Mouse (Mus musculus): Measurements from ENCODE around the gene Suz12. TPM values are rescaled to one million over a fixed set of nuclear protein-coding genes. Genes with fewer than 3 reads are reported as not detected.
"Not testable (repeated sequence)": the region's sequence is repeated elsewhere in the genome, so short reads cannot be mapped to it uniquely, and the experiment has no call there.

Suz12 gene
- polyA plus RNA-seq, 1 experiment from 2014 or later: 22.6 TPM

GRCm38 (mm10) chr11:79994271-79994988 lies 1.5 kb downstream of the Suz12 start:
- no peak for ATAC-seq

GRCm38 (mm10) chr11:80016533-80016932 lies 23.6 kb downstream of the Suz12 start:
- not testable (repeated sequence) for H3K4me3 ChIP-seq (replicated peaks); H3K27ac ChIP-seq; ATAC-seq; H3K27me3 ChIP-seq (replicated peaks); H3K9me3 ChIP-seq; H3K4me1 ChIP-seq (replicated peaks); H3K9ac ChIP-seq; H3K4me2 ChIP-seq (replicated peaks)
- WGBS: 85% methylated on average over 5 of the region's 5 CpGs
- peaks cover 22% of the 10 kb centered on the region for H3K36me3 ChIP-seq

More at GRCm38 (mm10) chr11:79994271-79994988, 1.5 kb downstream of the Suz12 start:
- WGBS: 3% methylated on average over 7 of the region's 7 CpGs
- Histone ChIP-seq H3K9me3 (no peaks in the 10 kb centered on the region), H3K4me2 (replicated peaks) (peak overlapping the region; percentile 50), H3K4me1 (replicated peaks) (no peaks in the 10 kb centered on the region), H3K9ac (peak overlapping the region; percentile 95), H3K4me3 (replicated peaks) (peak overlapping the region; percentile 97), H3K27me3 (replicated peaks) (no peaks in the 10 kb centered on the region), H3K36me3 (no peaks in the 10 kb centered on the region), H3K27ac (no peak overlapping the region)

GRCm38 (mm10) chr11:80019792-80020191 lies 26.9 kb downstream of the Suz12 start:
- H3K4me2 ChIP-seq (replicated peaks): no peak overlapping the region
- H3K4me3 ChIP-seq (replicated peaks): no peak overlapping the region
- no peak overlapping the region for H3K27ac ChIP-seq
- 88% methylated on average over 1 of the region's 1 CpGs for WGBS
- no peaks in the 10 kb centered on the region for H3K4me1 ChIP-seq (replicated peaks)
- no peaks in the 10 kb centered on the region for H3K9me3 ChIP-seq
- no peaks in the 10 kb centered on the region for H3K27me3 ChIP-seq (replicated peaks)
- H3K9ac ChIP-seq: no peak overlapping the region
- no peak for ATAC-seq
- H3K36me3 ChIP-seq: peaks cover 12% of the 10 kb centered on the region

DNA sequence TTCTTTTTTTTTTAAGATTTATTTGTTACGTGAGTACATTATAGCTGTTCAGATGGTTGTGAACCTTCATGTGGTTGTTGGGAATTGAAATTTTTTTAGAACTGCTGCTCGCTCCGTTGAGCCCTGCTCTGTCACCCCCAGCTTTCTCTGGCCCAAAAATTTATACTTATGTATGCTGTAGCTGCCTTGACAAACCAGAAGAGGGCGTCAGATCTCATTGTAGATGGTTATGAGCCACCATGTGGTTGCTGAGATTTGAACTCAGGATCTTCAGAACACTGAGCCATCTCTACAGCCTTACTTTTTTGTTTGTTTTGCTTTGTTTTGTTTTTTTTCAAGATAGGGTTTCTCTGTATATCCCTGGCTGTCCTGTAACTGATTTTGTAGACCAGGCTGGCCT lies 28.4 kb downstream of the Suz12 start:
- Histone ChIP-seq H3K27me3 (replicated peaks) (no peaks in the 10 kb centered on the region), H3K36me3 (peaks cover 8% of the 10 kb centered on the region), H3K9me3 (no peaks in the 10 kb centered on the region), H3K4me2 (replicated peaks) (no peak overlapping the region), H3K4me1 (replicated peaks) (no peaks in the 10 kb centered on the region), H3K9ac (no peak overlapping the region), H3K27ac (no peak overlapping the region), H3K4me3 (replicated peaks) (no peak overlapping the region)
- no peak for ATAC-seq
- 87% methylated on average over 4 of the region's 4 CpGs for WGBS

- H3K36me3 ChIP-seq: peaks cover 10% of the 10 kb centered on the region
- 76% methylated on average over 8 of the region's 8 CpGs for WGBS
- no peak for ATAC-seq
- no peaks in the 10 kb centered on the region for H3K27me3 ChIP-seq (replicated peaks)
- H3K9me3 ChIP-seq: no peaks in the 10 kb centered on the region
- H3K4me3 ChIP-seq (replicated peaks): no peak overlapping the region
- H3K27ac ChIP-seq: no peak overlapping the region
- no peak overlapping the region for H3K9ac ChIP-seq
- H3K4me2 ChIP-seq (replicated peaks): no peak overlapping the region
- H3K4me1 ChIP-seq (replicated peaks): no peaks in the 10 kb centered on the region
Observed at GRCm38 (mm10) chr11:80037495-80037894, 44.6 kb downstream of the Suz12 start.

DNA sequence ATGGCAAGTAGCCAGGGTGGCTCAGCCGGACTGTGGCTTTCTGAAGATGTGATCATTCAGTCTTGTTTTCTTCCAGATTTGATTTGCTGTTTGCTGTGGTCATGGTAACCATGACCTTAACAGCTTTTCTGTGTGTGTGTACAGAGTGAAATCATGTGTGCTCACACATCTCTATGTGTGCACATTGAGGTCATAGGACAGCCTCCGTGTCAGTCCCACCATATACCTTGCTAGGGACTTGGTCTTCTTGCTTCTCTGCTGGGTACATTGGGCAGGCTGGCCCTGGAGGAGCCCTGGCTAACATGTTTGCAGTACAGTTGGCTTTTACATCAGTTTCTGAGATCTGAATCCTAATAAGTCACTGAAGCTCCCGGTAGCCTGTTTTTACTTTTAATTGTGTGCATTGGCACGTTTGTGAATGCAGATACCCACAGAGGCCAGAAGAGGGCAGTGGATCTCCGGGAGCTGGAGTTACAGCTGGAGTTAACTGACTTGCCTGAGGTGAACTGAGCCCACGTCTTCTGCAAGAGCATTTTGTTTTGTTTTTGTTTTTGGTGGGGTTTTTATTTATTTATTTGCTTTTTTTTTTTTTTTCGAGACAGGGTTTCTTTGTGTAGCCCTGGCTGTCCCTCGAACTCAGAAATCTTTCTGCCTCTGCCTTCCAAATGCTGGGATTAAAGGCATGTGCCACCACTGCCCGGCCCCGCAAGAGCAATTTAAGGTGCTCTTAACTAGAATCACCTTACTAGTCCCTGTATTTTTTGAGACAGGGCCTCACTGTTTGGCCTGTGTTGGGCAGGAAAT lies 49.9 kb downstream of the Suz12 start:
- Histone ChIP-seq H3K4me2 (replicated peaks) (no peak overlapping the region), H3K36me3 (peaks cover 6% of the 10 kb centered on the region; the same call in 1 of the 2 replicates), H3K9ac (no peak overlapping the region), H3K27ac (no peak overlapping the region), H3K4me1 (replicated peaks) (no peaks in the 10 kb centered on the region), H3K4me3 (replicated peaks) (no peak overlapping the region), H3K27me3 (replicated peaks) (no peaks in the 10 kb centered on the region), H3K9me3 (no peaks in the 10 kb centered on the region)
- ATAC-seq: no peak
- 51% methylated on average over 10 of the region's 10 CpGs for WGBS

DNA sequence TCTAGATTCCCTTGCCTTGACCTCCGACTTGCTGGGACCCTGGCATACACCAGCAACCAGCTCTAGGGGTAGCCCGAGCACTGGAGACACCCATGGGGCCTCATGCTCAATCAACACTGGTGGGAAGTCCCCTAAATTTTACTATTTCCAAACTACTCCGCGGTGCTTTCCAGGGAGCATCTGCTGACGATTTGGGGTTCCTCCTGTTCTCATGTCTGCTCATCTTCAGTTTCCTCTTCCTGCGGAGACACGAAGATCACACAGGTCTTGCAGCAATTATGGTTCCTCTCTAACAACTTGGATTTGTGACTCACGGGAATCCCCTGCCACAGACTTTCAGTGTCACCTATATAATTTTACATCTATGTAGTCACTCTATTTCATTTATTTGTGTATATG lies 50.5 kb downstream of the Suz12 start:
- ATAC-seq: no peak

DNA sequence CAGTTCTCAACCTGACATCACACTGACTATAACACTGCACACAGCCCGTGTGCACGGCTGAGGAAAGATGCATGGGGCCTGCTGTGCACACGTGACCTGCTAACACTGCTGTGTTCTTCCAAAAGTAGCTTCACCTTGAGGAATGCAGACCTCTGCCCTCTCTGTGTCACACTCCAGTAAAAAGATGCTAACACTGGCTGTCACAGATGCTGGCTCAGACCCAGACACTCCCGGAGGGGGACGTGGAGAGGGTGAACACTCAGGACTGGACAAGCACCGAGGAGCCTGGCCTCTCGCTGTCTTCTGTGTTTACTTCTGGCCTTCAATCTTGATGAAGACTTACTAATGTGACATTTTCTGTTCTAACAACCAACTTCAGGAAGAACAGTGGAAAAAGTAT lies 54.0 kb downstream of the Suz12 start:
- Histone ChIP-seq H3K27me3 (replicated peaks) (no peaks in the 10 kb centered on the region), H3K36me3 (peaks cover 12% of the 10 kb centered on the region), H3K9me3 (no peaks in the 10 kb centered on the region), H3K4me2 (replicated peaks) (no peak overlapping the region), H3K9ac (no peak overlapping the region), H3K4me1 (replicated peaks) (no peaks in the 10 kb centered on the region), H3K27ac (no peak overlapping the region), H3K4me3 (replicated peaks) (no peak overlapping the region)
- 77% methylated on average over 7 of the region's 7 CpGs for WGBS
- no peak for ATAC-seq

More for the DNA sequence above, 50.5 kb downstream of the Suz12 start:
- H3K9me3 ChIP-seq: no peaks in the 10 kb centered on the region
- no peak overlapping the region for H3K27ac ChIP-seq
- H3K36me3 ChIP-seq: peaks cover 11% of the 10 kb centered on the region
- H3K4me2 ChIP-seq (replicated peaks): no peak overlapping the region
- H3K4me3 ChIP-seq (replicated peaks): no peak overlapping the region
- WGBS: 84% methylated on average over 8 of the region's 8 CpGs
- H3K9ac ChIP-seq: no peak overlapping the region
- no peaks in the 10 kb centered on the region for H3K27me3 ChIP-seq (replicated peaks)
- H3K4me1 ChIP-seq (replicated peaks): no peaks in the 10 kb centered on the region

DNA sequence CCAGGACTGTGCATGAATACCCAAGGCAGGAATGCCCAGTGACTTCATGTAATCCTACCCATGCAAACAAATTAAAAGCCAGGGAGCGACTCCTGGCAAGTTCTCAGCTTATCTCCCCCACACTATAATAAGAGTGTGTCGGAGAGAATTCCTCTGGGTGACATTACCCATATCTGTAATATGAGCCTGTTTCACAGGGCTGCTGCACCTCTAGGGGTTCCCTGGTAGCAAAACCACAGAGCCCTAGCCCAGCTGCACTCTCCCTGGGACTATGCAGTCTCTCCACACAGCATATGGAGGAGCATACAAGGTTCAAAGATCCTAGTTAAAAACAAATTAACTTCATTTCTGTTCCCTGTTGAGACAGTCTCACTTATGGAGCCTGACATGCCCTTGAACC lies 57.2 kb downstream of the Suz12 start:
- WGBS: 40% methylated on average over 2 of the region's 2 CpGs
- Histone ChIP-seq H3K9ac (no peak overlapping the region), H3K4me1 (replicated peaks) (no peaks in the 10 kb centered on the region), H3K27me3 (replicated peaks) (no peaks in the 10 kb centered on the region), H3K9me3 (no peaks in the 10 kb centered on the region), H3K4me3 (replicated peaks) (no peak overlapping the region), H3K36me3 (peaks cover 12% of the 10 kb centered on the region), H3K27ac (no peak overlapping the region), H3K4me2 (replicated peaks) (no peak overlapping the region)
- no peak for ATAC-seq

DNA sequence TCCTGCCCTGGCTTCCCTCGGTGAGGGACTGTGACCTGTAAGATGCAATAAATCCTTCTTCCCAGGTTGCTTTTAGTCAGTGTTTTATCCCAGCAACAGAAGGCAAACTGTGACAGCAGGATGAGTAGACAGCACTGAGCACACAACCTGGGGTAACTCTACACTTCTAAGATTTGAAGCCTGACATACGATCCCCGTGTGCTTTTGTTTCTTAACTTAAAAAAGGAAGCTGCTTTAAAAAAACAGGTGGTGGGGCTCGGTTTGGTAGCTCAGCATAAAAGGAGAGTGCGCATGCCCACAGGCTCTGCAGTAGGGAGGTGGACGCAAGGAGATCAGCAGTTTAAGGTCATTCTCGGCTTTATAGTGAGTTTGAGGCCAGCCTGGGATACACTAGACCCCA lies 59.5 kb downstream of the Suz12 start:
- Histone ChIP-seq H3K4me2 (replicated peaks) (no peak overlapping the region), H3K4me1 (replicated peaks) (no peaks in the 10 kb centered on the region), H3K36me3 (peaks cover 19% of the 10 kb centered on the region), H3K27ac (no peak overlapping the region), H3K9me3 (no peaks in the 10 kb centered on the region), H3K27me3 (replicated peaks) (no peaks in the 10 kb centered on the region), H3K9ac (no peak overlapping the region), H3K4me3 (replicated peaks) (no peak overlapping the region)
- no peak for ATAC-seq
- WGBS: 68% methylated on average over 7 of the region's 7 CpGs

DNA sequence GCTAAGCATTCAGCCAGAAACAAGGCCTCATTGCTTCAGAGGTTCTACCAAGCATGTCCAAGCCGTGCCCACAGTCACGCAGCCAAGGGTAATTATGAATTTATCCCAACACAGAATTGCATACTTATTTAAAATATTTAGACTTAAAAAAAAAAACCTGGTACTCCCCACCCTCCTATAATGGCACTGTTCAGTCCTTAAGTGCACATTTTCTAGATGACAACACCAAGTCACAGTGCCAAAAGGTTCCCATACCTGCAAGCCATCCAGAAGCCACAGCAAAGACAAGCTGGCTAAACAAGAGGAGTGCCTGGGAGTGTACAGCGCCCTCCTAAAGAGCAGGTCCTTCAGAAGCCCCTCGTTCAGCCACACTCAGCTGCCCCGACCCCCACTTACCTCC lies 60.3 kb downstream of the Suz12 start:
- Histone ChIP-seq H3K36me3 (peaks cover 20% of the 10 kb centered on the region), H3K27me3 (replicated peaks) (no peaks in the 10 kb centered on the region), H3K4me2 (replicated peaks) (no peak overlapping the region), H3K4me3 (replicated peaks) (no peak overlapping the region), H3K4me1 (replicated peaks) (no peaks in the 10 kb centered on the region), H3K9me3 (no peaks in the 10 kb centered on the region), H3K27ac (no peak overlapping the region), H3K9ac (no peak overlapping the region)
- no peak for ATAC-seq
- 86% methylated on average over 5 of the region's 5 CpGs for WGBS

DNA sequence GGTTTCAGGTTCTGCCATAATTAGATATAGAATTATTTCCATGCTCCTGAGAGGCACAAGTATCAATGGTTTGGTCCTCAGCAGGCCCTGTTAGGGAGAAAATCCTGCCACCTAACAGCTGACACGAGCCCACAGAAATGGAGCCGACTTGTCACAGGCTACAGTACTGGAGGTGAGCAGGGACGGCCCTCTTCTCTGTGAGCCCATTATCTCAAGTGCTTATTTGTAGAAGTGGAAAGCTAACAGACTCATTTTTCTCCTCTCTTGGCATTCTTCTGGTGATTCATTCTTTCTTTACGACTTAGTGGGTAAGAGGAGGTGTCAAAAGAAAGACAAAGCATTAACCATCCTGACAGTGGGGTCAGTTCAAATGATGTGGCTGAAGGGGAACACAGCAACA lies 61.8 kb downstream of the Suz12 start:
- H3K36me3 ChIP-seq: peaks cover 16% of the 10 kb centered on the region; the same call in 1 of the 2 replicates
- H3K4me2 ChIP-seq (replicated peaks): no peak overlapping the region
- no peak overlapping the region for H3K9ac ChIP-seq
- H3K4me3 ChIP-seq (replicated peaks): no peak overlapping the region
- H3K27ac ChIP-seq: no peak overlapping the region
- H3K4me1 ChIP-seq (replicated peaks): no peaks in the 10 kb centered on the region
- H3K9me3 ChIP-seq: no peaks in the 10 kb centered on the region
- ATAC-seq: no peak
- WGBS: 57% methylated on average over 4 of the region's 4 CpGs
- H3K27me3 ChIP-seq (replicated peaks): no peaks in the 10 kb centered on the region
